Mouse (Mus musculus): ENCODE results near the gene Atg9a. TPM values are rescaled to one million over a fixed set of nuclear protein-coding genes. Genes with fewer than 3 reads are reported as not detected.

The Atg9a gene
- total and polyA plus RNA-seq, 3 experiments = 4.4 to 15.6 (median 12.9) TPM

DNA sequence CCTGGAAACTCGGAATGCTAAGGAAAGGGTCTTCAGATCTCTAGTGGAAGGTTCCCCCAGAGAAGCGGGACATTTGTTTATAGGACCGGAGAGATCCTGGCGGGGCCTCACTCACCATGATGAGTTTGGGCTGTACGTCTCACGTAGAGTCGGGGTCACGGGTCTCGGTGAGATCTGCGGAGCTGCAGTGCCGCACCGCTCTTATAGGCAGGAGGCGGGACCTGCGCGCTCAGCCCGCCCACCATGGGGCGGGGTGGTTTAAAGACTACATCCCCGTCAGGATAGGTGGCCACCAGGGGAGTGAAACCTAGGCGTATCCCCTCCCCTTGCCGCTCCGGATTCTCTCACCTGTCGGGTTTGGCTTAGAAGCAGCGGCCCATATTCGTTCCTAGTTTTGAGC lies 27.1 kb upstream of the Atg9a start:
- Histone ChIP-seq H3K36me3 (replicated peaks in 1 of 2; ENCODE audit: control insufficient read depth in 1 of 2, insufficient read depth in 1 of 2, low read length in 1 of 2) (peaks cover 25 to 36% of the 10 kb centered on the region in 2 experiments), H3K27ac (ENCODE audit: insufficient read depth, low read depth) (peak overlapping the region; percentile 81; the same call in 1 of the 2 replicates), H3K9me3 (replicated peaks; ENCODE audit: low read length) (peaks cover 2% of the 10 kb centered on the region), H3K9ac (ENCODE audit: insufficient read depth, low read depth) (peak overlapping the region; percentile 88), H3K27me3 (replicated peaks) (no peaks in the 10 kb centered on the region), H3K79me2 (replicated peaks; ENCODE audit: control insufficient read depth, extremely low read depth, insufficient read depth, poor library complexity, severe bottlenecking) (peaks cover 35% of the 10 kb centered on the region), H3K4me3 (replicated peaks in 1 of 3; ENCODE audit: low read depth in 2 of 3, low read length in 2 of 3, poor library complexity in 1 of 3) (peak overlapping the region; percentile 74 to 94 (median 88)), H3K4me1 (ENCODE audit: control insufficient read depth in 1 of 2, insufficient read depth in 2 of 2) (peaks cover 27 to 65% of the 10 kb centered on the region in 2 experiments), H3K4me2 (ENCODE audit: insufficient read depth, low read depth, poor library complexity, severe bottlenecking) (peak overlapping the region; percentile 48)
- TF ChIP-seq ZNF384 (IDR thresholded peaks at IDR 0.05; ENCODE audit: low read depth, low read length) (no peak), POLR2AphosphoS2 (IDR thresholded peaks at IDR 0.05; ENCODE audit: low read depth, low read length) (peak; percentile 97), IRF4 (IDR thresholded peaks at IDR 0.05; ENCODE audit: low read depth, low read length) (no peak; the same call in 1 of the 2 replicates), ZMIZ1 (IDR thresholded peaks at IDR 0.05; ENCODE audit: low read depth, low read length) (peak; percentile 98), MEF2A (IDR thresholded peaks at IDR 0.05; ENCODE audit: borderline replicate concordance, low read depth, low read length) (no peak; the same call in 1 of the 2 replicates), RAD21 (IDR thresholded peaks at IDR 0.05; ENCODE audit: low read depth, low read length) (no peak), ELF1 (IDR thresholded peaks at IDR 0.05; ENCODE audit: low read depth, low read length) (no peak), HCFC1 (IDR thresholded peaks at IDR 0.05; ENCODE audit: low read depth, low read length) (no peak), BHLHE40 (IDR thresholded peaks at IDR 0.05; ENCODE audit: low read depth, low read length) (no peak; the same call in none of the 2 replicates), MXI1 (IDR thresholded peaks at IDR 0.05; ENCODE audit: low read depth, low read length) (no peak), NRF1 (IDR thresholded peaks at IDR 0.05; ENCODE audit: low read depth, low read length) (peak; percentile 50), GABPA (IDR thresholded peaks at IDR 0.05; ENCODE audit: insufficient replicate concordance, low read depth, low read length) (no peak), JUND (conservative IDR thresholded peaks at IDR 0.05; ENCODE audit: low read depth, low read length) (no peak), ZKSCAN1 (IDR thresholded peaks at IDR 0.05; ENCODE audit: borderline replicate concordance, low read depth, low read length) (no peak), PAX5 (IDR thresholded peaks at IDR 0.05; ENCODE audit: low read length) (no peak), SIN3A (IDR thresholded peaks at IDR 0.05; ENCODE audit: low read length) (0 out of 2 replicates have a peak, but pooled peaks have one; percentile 28), MAFK (IDR thresholded peaks at IDR 0.05; ENCODE audit: insufficient replicate concordance, low read length) (no peak), TBP (conservative IDR thresholded peaks at IDR 0.05; ENCODE audit: low read depth, low read length) (peak; percentile 98), KAT2A (IDR thresholded peaks at IDR 0.05; ENCODE audit: insufficient replicate concordance, low read length) (no peak), MAX (IDR thresholded peaks at IDR 0.05; ENCODE audit: low read length) (0 out of 2 replicates have a peak, but pooled peaks have one; percentile 13), USF1 (IDR thresholded peaks at IDR 0.05; ENCODE audit: low read depth, low read length) (no peak), MAZ (IDR thresholded peaks at IDR 0.05; ENCODE audit: low read depth, low read length) (0 out of 2 replicates have a peak, but pooled peaks have one; percentile 38), UBTF (IDR thresholded peaks at IDR 0.05; ENCODE audit: low read depth, low read length) (0 out of 2 replicates have a peak, but pooled peaks have one; percentile 20), POLR2A (IDR thresholded peaks at IDR 0.05; ENCODE audit: low read depth, low read length) (peak; percentile 100), EP300 (IDR thresholded peaks at IDR 0.05; ENCODE audit: low read length) (no peak), NELFE (IDR thresholded peaks at IDR 0.05; ENCODE audit: low read depth, low read length) (peak; percentile 99), ZC3H11A (IDR thresholded peaks at IDR 0.05; ENCODE audit: low read depth, low read length) (no peak), RCOR1 (conservative IDR thresholded peaks at IDR 0.05; ENCODE audit: low read depth, low read length) (peak; percentile 56; the same call in 1 of the 2 replicates), CTCF (conservative IDR thresholded peaks at IDR 0.05 in 1 of 2, IDR thresholded peaks at IDR 0.05 in 1 of 2; ENCODE audit: low read depth in 2 of 2, low read length in 2 of 2) (no peak), ETS1 (conservative IDR thresholded peaks at IDR 0.05; ENCODE audit: low read depth, low read length) (no peak), JUN (IDR thresholded peaks at IDR 0.05; ENCODE audit: insufficient read depth, low read depth, low read length) (no peak), SMC3 (IDR thresholded peaks at IDR 0.05; ENCODE audit: low read depth, low read length) (no peak), MYC (IDR thresholded peaks at IDR 0.05; ENCODE audit: low read depth, low read length) (0 out of 2 replicates have a peak, but pooled peaks have one; percentile 45), CHD1 (IDR thresholded peaks at IDR 0.05; ENCODE audit: low read depth, low read length) (no peak), E2F4 (IDR thresholded peaks at IDR 0.05; ENCODE audit: insufficient replicate concordance, low read depth, low read length) (no peak), TCF12 (IDR thresholded peaks at IDR 0.05; ENCODE audit: low read depth, low read length) (peak; percentile 93), USF2 (conservative IDR thresholded peaks at IDR 0.05; ENCODE audit: low read depth, low read length) (no peak), CHD2 (IDR thresholded peaks at IDR 0.05; ENCODE audit: low read length) (no peak; the same call in 1 of the 2 replicates)
- in situ Hi-C loops (cut with MboI; ENCODE audit: low pct_ligation_motif_present, low pct_unique_long_range_greater_than_20kb, low sequenced_read_pairs) (no loop called here), dilution Hi-C loops (cut with MboI; ENCODE audit: extremely low pct_ligation_motif_present, extremely low pct_unique_long_range_greater_than_20kb, low sequenced_read_pairs) (no loop called here)
- peak; percentile 87 for DNase-seq (ENCODE audit: extremely low read depth)
